Mouse (Mus musculus): ENCODE measurements at regions not wholly inside any gene's neighbourhood (a gene's known extent, or its start where the extent isn't known, plus 50 kb on each side); places are given as distances from the start of the nearest gene placed in this dataset.

DNA sequence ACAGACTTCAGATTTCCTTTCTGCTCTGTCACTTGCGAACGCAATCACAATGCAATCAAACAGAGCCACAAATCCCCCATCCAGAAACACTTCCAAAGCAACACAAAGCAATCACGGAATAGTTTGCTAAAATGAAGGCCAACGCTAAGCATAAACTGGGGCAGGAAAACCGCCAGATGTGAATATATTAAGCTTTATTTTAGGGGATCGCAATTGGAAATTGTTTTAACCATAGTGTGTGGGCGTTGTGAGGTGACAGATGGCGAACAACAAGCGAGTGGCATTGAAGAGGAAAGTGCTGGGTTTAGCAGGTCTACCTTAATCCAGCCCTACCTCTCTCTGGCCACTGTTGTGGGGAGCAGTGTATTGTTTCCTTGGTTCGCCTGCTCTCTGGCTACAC, 574.8 kb upstream of the Gm10131 start:
- in situ Hi-C loops (cut with MboI; ENCODE audit: low sequenced_read_pairs in 2 of 2, unreplicated experiment in 2 of 2) = no loop called here
- TF ChIP-seq ZNF384 (IDR thresholded peaks at IDR 0.05; ENCODE audit: low read depth, low read length) (no peak), ZC3H11A (IDR thresholded peaks at IDR 0.05; ENCODE audit: borderline replicate concordance, low read depth, low read length) (no peak), MAFK (IDR thresholded peaks at IDR 0.05; ENCODE audit: insufficient read depth, low read depth, low read length) (no peak)
- DNase-seq (ENCODE audit: low read depth, low spot score) = no peak
- H3K9me3 ChIP-seq (ENCODE audit: control insufficient read depth, insufficient read depth, low read depth, low read length) = no peaks in the 10 kb centered on the region
- peaks cover 2 to 11% of the 10 kb centered on the region in 2 experiments; a peak in 2 of 4 replicates for H3K4me1 ChIP-seq (ENCODE audit: control insufficient read depth in 2 of 2, insufficient read depth in 2 of 2, low read length in 2 of 2, poor library complexity in 1 of 2)
- no peaks in the 10 kb centered on the region for H3K36me3 ChIP-seq (ENCODE audit: control insufficient read depth, insufficient read depth, low read length, poor library complexity, severe bottlenecking)
- H3K27ac ChIP-seq (ENCODE audit: insufficient read depth, low read depth, low read length, poor library complexity, severe bottlenecking) = no peak overlapping the region
- H3K4me3 ChIP-seq (ENCODE audit: insufficient read depth in 1 of 2, low read depth in 1 of 2, low read length in 2 of 2, poor library complexity in 1 of 2, severe bottlenecking in 1 of 2) = no peak overlapping the region
- H3K9ac ChIP-seq (ENCODE audit: insufficient read depth, low read depth, low read length, poor library complexity, severe bottlenecking) = no peak overlapping the region

DNA sequence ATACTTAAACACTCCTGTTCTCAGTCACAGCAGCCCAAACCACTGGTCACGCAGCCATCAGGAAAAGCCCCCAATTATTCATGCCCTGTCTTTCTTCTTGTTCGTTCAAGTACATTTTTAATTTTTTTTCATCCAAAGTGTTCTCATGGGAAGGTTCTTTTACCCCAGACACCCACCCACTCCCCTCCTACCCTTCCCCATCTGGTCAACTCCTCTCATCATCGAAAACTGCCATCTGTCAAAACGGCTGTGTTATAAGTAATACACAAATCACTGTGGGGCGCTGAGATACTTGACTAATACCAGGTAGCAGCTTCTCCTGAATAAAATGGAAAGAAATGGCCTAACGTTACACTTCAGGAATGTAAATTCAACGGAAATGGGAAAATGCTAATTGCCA, 573.1 kb upstream of the Gm10131 start:
- Histone ChIP-seq H3K4me1 (ENCODE audit: control insufficient read depth in 2 of 2, insufficient read depth in 2 of 2, low read length in 2 of 2, poor library complexity in 1 of 2) (peaks cover 0 to 8% of the 10 kb centered on the region in 2 experiments; a peak in 2 of 4 replicates), H3K27ac (ENCODE audit: insufficient read depth, low read depth, low read length, poor library complexity, severe bottlenecking) (no peak overlapping the region), H3K9me3 (ENCODE audit: control insufficient read depth, insufficient read depth, low read depth, low read length) (no peaks in the 10 kb centered on the region), H3K9ac (ENCODE audit: insufficient read depth, low read depth, low read length, poor library complexity, severe bottlenecking) (no peak overlapping the region), H3K4me3 (ENCODE audit: insufficient read depth in 1 of 2, low read depth in 1 of 2, low read length in 2 of 2, poor library complexity in 1 of 2, severe bottlenecking in 1 of 2) (no peak overlapping the region), H3K36me3 (ENCODE audit: control insufficient read depth, insufficient read depth, low read length, poor library complexity, severe bottlenecking) (no peaks in the 10 kb centered on the region)
- in situ Hi-C loops (cut with MboI; ENCODE audit: low sequenced_read_pairs in 2 of 2, unreplicated experiment in 2 of 2) = no loop called here
- TF ChIP-seq ZC3H11A (IDR thresholded peaks at IDR 0.05; ENCODE audit: borderline replicate concordance, low read depth, low read length) (no peak), MAFK (IDR thresholded peaks at IDR 0.05; ENCODE audit: insufficient read depth, low read depth, low read length) (no peak), HCFC1 (IDR thresholded peaks at IDR 0.05; ENCODE audit: borderline replicate concordance, insufficient read depth, low read length) (no peak), CHD2 (IDR thresholded peaks at IDR 0.05; ENCODE audit: low read depth, low read length) (no peak), ZNF384 (IDR thresholded peaks at IDR 0.05; ENCODE audit: low read depth, low read length) (no peak)
- no peak for DNase-seq (ENCODE audit: low read depth, low spot score)

DNA sequence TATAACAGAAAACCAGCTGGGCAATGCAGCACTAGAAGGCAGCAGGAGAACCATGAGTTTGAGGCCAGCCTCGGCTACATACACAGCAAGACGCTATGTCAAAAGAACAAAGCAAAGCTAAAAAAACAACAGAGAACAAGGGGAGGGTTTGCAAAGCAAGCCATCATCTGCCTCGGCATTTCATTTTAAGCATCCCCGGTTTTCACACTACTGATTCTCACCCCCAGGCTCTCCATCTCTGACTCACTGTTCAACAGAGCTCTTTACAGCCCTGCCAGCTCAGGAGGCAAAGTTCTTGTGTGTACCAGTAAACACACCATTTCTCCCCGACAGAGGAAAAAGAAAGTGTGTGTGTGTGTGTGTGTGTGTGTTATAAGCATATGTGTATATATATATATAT, 571.6 kb upstream of the Gm10131 start:
- H3K9ac ChIP-seq (ENCODE audit: insufficient read depth, low read depth, low read length, poor library complexity, severe bottlenecking) = no peak overlapping the region
- no peak overlapping the region for H3K4me3 ChIP-seq (ENCODE audit: insufficient read depth in 1 of 2, low read depth in 1 of 2, low read length in 2 of 2, poor library complexity in 1 of 2, severe bottlenecking in 1 of 2)
- TF ChIP-seq MAFK (IDR thresholded peaks at IDR 0.05; ENCODE audit: insufficient read depth, low read depth, low read length) (no peak), HCFC1 (IDR thresholded peaks at IDR 0.05; ENCODE audit: borderline replicate concordance, insufficient read depth, low read length) (no peak), CHD2 (IDR thresholded peaks at IDR 0.05; ENCODE audit: low read depth, low read length) (no peak), ZNF384 (IDR thresholded peaks at IDR 0.05; ENCODE audit: low read depth, low read length) (no peak), ZC3H11A (IDR thresholded peaks at IDR 0.05; ENCODE audit: borderline replicate concordance, low read depth, low read length) (no peak)
- H3K27ac ChIP-seq (ENCODE audit: insufficient read depth, low read depth, low read length, poor library complexity, severe bottlenecking) = no peak overlapping the region
- no peak for DNase-seq (ENCODE audit: low read depth, low spot score)
- in situ Hi-C loops (cut with MboI; ENCODE audit: low sequenced_read_pairs in 2 of 2, unreplicated experiment in 2 of 2) = no loop called here
- no peaks in the 10 kb centered on the region for H3K4me1 ChIP-seq (ENCODE audit: control insufficient read depth in 2 of 2, insufficient read depth in 2 of 2, low read length in 2 of 2, poor library complexity in 1 of 2)
- H3K36me3 ChIP-seq (ENCODE audit: control insufficient read depth, insufficient read depth, low read length, poor library complexity, severe bottlenecking) = no peaks in the 10 kb centered on the region
- H3K9me3 ChIP-seq (ENCODE audit: control insufficient read depth, insufficient read depth, low read depth, low read length) = no peaks in the 10 kb centered on the region

DNA sequence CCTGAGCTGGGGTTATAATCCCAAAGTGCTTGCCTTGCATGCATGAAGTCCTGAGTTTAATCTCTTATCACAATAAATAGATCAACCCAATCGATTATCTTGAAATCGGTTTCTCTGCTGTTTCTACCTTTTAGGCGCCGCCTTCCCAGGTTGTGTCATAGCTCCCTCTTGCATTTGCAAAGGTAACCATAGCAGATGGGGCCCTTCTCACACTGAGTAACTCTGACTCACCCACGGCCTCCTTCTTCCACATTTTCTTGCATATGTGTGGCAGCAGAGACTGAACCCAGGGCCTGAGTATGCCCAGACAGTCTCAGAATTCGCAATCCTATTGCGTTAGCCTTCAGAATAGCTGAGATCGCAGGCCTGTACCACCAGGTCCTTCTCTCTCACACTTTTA, 570.7 kb upstream of the Gm10131 start:
- no peak for DNase-seq (ENCODE audit: low read depth, low spot score)
- Histone ChIP-seq H3K9me3 (ENCODE audit: control insufficient read depth, insufficient read depth, low read depth, low read length) (no peaks in the 10 kb centered on the region), H3K4me1 (ENCODE audit: control insufficient read depth in 2 of 2, insufficient read depth in 2 of 2, low read length in 2 of 2, poor library complexity in 1 of 2) (no peaks in the 10 kb centered on the region), H3K27ac (ENCODE audit: insufficient read depth, low read depth, low read length, poor library complexity, severe bottlenecking) (no peak overlapping the region), H3K4me3 (ENCODE audit: insufficient read depth in 1 of 2, low read depth in 1 of 2, low read length in 2 of 2, poor library complexity in 1 of 2, severe bottlenecking in 1 of 2) (no peak overlapping the region), H3K9ac (ENCODE audit: insufficient read depth, low read depth, low read length, poor library complexity, severe bottlenecking) (no peak overlapping the region), H3K36me3 (ENCODE audit: control insufficient read depth, insufficient read depth, low read length, poor library complexity, severe bottlenecking) (no peaks in the 10 kb centered on the region)
- no peak for TF ChIP-seq CHD2 (IDR thresholded peaks at IDR 0.05; ENCODE audit: low read depth, low read length)
- no peak for TF ChIP-seq MAFK (IDR thresholded peaks at IDR 0.05; ENCODE audit: insufficient read depth, low read depth, low read length)
- TF ChIP-seq HCFC1 (IDR thresholded peaks at IDR 0.05; ENCODE audit: borderline replicate concordance, insufficient read depth, low read length) = no peak
- no peak for TF ChIP-seq ZNF384 (IDR thresholded peaks at IDR 0.05; ENCODE audit: low read depth, low read length)
- TF ChIP-seq ZC3H11A (IDR thresholded peaks at IDR 0.05; ENCODE audit: borderline replicate concordance, low read depth, low read length) = no peak
- in situ Hi-C loops (cut with MboI; ENCODE audit: low sequenced_read_pairs in 2 of 2, unreplicated experiment in 2 of 2) = no loop called here

All from ES-E14 (cell line).